ENCODE assay signal across 8 mouse cellular contexts in the genomic region with DNA sequence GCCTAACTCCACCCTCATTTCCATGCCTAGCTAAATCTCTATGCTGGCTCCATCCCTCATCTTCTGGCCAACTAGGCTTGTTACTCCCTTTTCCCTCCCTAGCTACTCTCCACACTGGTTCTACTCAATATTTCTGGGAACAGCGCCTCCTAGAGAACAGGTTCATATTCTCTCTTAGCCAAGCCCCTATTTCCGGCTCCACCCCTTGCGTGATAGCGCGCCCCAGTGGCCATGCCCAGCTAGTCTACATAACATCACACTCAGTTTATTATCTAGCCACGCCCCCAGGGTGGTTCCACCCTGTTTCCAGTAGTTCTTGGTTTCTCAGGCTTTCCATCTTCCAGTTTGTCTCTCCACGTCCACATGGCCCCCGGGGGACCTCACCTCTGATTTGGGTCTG. TPM values are rescaled to one million over a fixed set of nuclear protein-coding genes. Genes with fewer than 3 reads are reported as not detected.
DNase-seq lines count a peak whose midpoint lies in the region; ATAC-seq and TF ChIP-seq lines count a peak whose summit lies in the region.

No protein-coding gene starts in this region.

- TF ChIP-seq EP300 in ES-Bruce4 (IDR thresholded peaks at IDR 0.05; ENCODE audit: insufficient read depth, low read depth, low read length), result 0 out of 2 replicates have a peak, but pooled peaks have one; percentile 27
- no peak for TF ChIP-seq EP300 in stomach, postnatal 0 days (optimal IDR thresholded peaks at IDR 0.05)

- H3K4me2 ChIP-seq in heart, embryonic 14.5 days (ENCODE audit: low read length), result peak overlapping the region; percentile 92
- peak overlapping the region; percentile 91 for H3K4me2 ChIP-seq in liver, embryonic 13.5 days
- H3K4me2 ChIP-seq in neural tube, embryonic 11.5 days (ENCODE audit: low read depth), result peak overlapping the region; percentile 90; the same call in 1 of the 2 replicates
- H3K4me2 ChIP-seq in stomach, postnatal 0 days (replicated peaks; ENCODE audit: low read depth), result peak overlapping the region; percentile 72

- H3K9me3 ChIP-seq in ES-Bruce4 (replicated peaks; ENCODE audit: control insufficient read depth, insufficient read depth, low read length, poor library complexity, severe bottlenecking), result no peaks in the 10 kb centered on the region
- no peaks in the 10 kb centered on the region for H3K9me3 ChIP-seq in heart, embryonic 14.5 days (ENCODE audit: control insufficient read depth, low read length)
- H3K9me3 ChIP-seq in liver, embryonic 13.5 days (replicated peaks), result no peaks in the 10 kb centered on the region
- no peaks in the 10 kb centered on the region for H3K9me3 ChIP-seq in neural tube, embryonic 11.5 days (ENCODE audit: control insufficient read depth, low read length)
- H3K9me3 ChIP-seq in stomach, postnatal 0 days (ENCODE audit: control insufficient read depth, low read length), result no peaks in the 10 kb centered on the region

- TF ChIP-seq CTCF in ES-Bruce4 (IDR thresholded peaks at IDR 0.05; ENCODE audit: low read depth, low read length), result peak; percentile 92
- peak; percentile 98 for TF ChIP-seq CTCF in stomach, postnatal 0 days (IDR thresholded peaks at IDR 0.05; ENCODE audit: low read depth)

- no peak overlapping the region for H3K9ac ChIP-seq in ES-Bruce4 (ENCODE audit: low read depth, poor library complexity, severe bottlenecking)
- no peak overlapping the region for H3K9ac ChIP-seq in heart, embryonic 14.5 days (ENCODE audit: low read length)
- H3K9ac ChIP-seq in liver, embryonic 13.5 days, result 0 out of 2 replicates have a peak overlapping the region, but pooled peaks have one; percentile 71
- H3K9ac ChIP-seq in neural tube, embryonic 11.5 days (ENCODE audit: low read length), result no peak overlapping the region
- no peak overlapping the region for H3K9ac ChIP-seq in stomach, postnatal 0 days (ENCODE audit: low read length)

- peak overlapping the region; percentile 59 for H3K4me3 ChIP-seq in ES-Bruce4 (ENCODE audit: low read depth, low read length)
- H3K4me3 ChIP-seq in heart, embryonic 14.5 days (ENCODE audit: control insufficient read depth in 1 of 2, insufficient read depth in 1 of 2, low read depth in 1 of 2, low read length in 2 of 2), result peak overlapping the region; percentile 43 to 54; a peak in 2 of 4 replicates
- peak overlapping the region; percentile 61 for H3K4me3 ChIP-seq in liver, embryonic 13.5 days (replicated peaks)
- no peak overlapping the region for H3K4me3 ChIP-seq in neural tube, embryonic 11.5 days (ENCODE audit: low read depth, low read length)
- H3K4me3 ChIP-seq in stomach, postnatal 0 days (ENCODE audit: low read depth, low read length), result no peak overlapping the region

- WGBS in heart, embryonic 14.5 days, result 3% methylated on average over 8 of the region's 8 CpGs
- WGBS in liver, embryonic 13.5 days (ENCODE audit: insufficient replicate concordance), result 3% methylated on average over 8 of the region's 8 CpGs
- 6% methylated on average over 8 of the region's 8 CpGs for WGBS in neural tube, embryonic 11.5 days
- whole genome bisulfite sequencing in stomach, postnatal 0 days, result 3% methylated on average over 8 of the region's 8 CpGs

- no peaks in the 10 kb centered on the region for H3K27me3 ChIP-seq in ES-Bruce4 (ENCODE audit: control insufficient read depth, insufficient read depth, low read length, poor library complexity, severe bottlenecking)
- H3K27me3 ChIP-seq in heart, embryonic 14.5 days (ENCODE audit: control insufficient read depth, insufficient read depth, low read length), result peaks cover 3% of the 10 kb centered on the region; the same call in 1 of the 2 replicates
- peaks cover 42% of the 10 kb centered on the region for H3K27me3 ChIP-seq in liver, embryonic 13.5 days
- peaks cover 6% of the 10 kb centered on the region; the same call in 1 of the 2 replicates for H3K27me3 ChIP-seq in neural tube, embryonic 11.5 days (ENCODE audit: control insufficient read depth, insufficient read depth, low read length)
- H3K27me3 ChIP-seq in stomach, postnatal 0 days (ENCODE audit: control insufficient read depth, insufficient read depth, low read length), result no peaks in the 10 kb centered on the region

- DNase-seq in c-Kit-positive CD71-negative TER-119-negative erythroid progenitor cells, embryonic 14.5 days (ENCODE audit: low read depth), result peak; percentile 95
- DNase-seq in fibroblast of lung, adult 2 months (ENCODE audit: low read depth), result peak; percentile 40
- DNase-seq in kidney, postnatal 14 days, result peak; percentile 75
- DNase-seq in liver, embryonic 13.5 days, result peak; percentile 85
- peak; percentile 76 for DNase-seq in neural tube, embryonic 11.5 days (ENCODE audit: low spot score)
- peak; percentile 95 for DNase-seq in stomach, postnatal 0 days (ENCODE audit: low spot score)

- ATAC-seq in heart, embryonic 14.5 days (ENCODE audit: insufficient number of reproducible peaks, insufficient read depth, low FRiP score, low read depth), result peak; percentile 15; the same call in 1 of the 2 replicates
- ATAC-seq in liver, embryonic 13.5 days (ENCODE audit: low read depth), result peak; percentile 45
- ATAC-seq in neural tube, embryonic 11.5 days (ENCODE audit: insufficient read depth, low FRiP score, low TSS enrichment), result no peak
- ATAC-seq in stomach, postnatal 0 days (ENCODE audit: low FRiP score, low TSS enrichment), result peak; percentile 76

- peaks cover 4% of the 10 kb centered on the region for H3K4me1 ChIP-seq in ES-Bruce4 (ENCODE audit: control insufficient read depth, insufficient read depth, low read length)
- H3K4me1 ChIP-seq in heart, embryonic 14.5 days (ENCODE audit: control insufficient read depth in 2 of 2, insufficient read depth in 2 of 2, low read length in 2 of 2), result peaks cover 37 to 38% of the 10 kb centered on the region in 2 experiments
- peaks cover 45% of the 10 kb centered on the region for H3K4me1 ChIP-seq in liver, embryonic 13.5 days (replicated peaks)
- peaks cover 17% of the 10 kb centered on the region for H3K4me1 ChIP-seq in neural tube, embryonic 11.5 days (ENCODE audit: control insufficient read depth, insufficient read depth, low read length)
- peaks cover 17% of the 10 kb centered on the region; the same call in 1 of the 2 replicates for H3K4me1 ChIP-seq in stomach, postnatal 0 days (replicated peaks; ENCODE audit: control insufficient read depth, insufficient read depth)

- H3K27ac ChIP-seq in ES-Bruce4 (ENCODE audit: insufficient read depth, low read length), result peak overlapping the region; percentile 55; the same call in 1 of the 2 replicates
- 0 out of 4 replicates have a peak overlapping the region, but pooled peaks of 1 of the 2 experiments have one; percentile 17 for H3K27ac ChIP-seq in heart, embryonic 14.5 days (replicated peaks in 1 of 2; ENCODE audit: control insufficient read depth in 1 of 2, insufficient read depth in 1 of 2, low read depth in 2 of 2, low read length in 2 of 2)
- peak overlapping the region; percentile 16; the same call in 1 of the 2 replicates for H3K27ac ChIP-seq in liver, embryonic 13.5 days
- H3K27ac ChIP-seq in neural tube, embryonic 11.5 days (ENCODE audit: low read depth, low read length), result no peak overlapping the region
- H3K27ac ChIP-seq in stomach, postnatal 0 days (replicated peaks), result no peak overlapping the region

- TF ChIP-seq POLR2A in ES-Bruce4 (IDR thresholded peaks at IDR 0.05; ENCODE audit: insufficient read depth, low read length), result no peak

- no peaks in the 10 kb centered on the region for H3K36me3 ChIP-seq in ES-Bruce4 (ENCODE audit: control insufficient read depth, insufficient read depth, low read length, poor library complexity, severe bottlenecking)
- H3K36me3 ChIP-seq in heart, embryonic 14.5 days (ENCODE audit: control insufficient read depth, insufficient read depth, low read length), result no peaks in the 10 kb centered on the region
- H3K36me3 ChIP-seq in liver, embryonic 13.5 days, result no peaks in the 10 kb centered on the region
- no peaks in the 10 kb centered on the region for H3K36me3 ChIP-seq in neural tube, embryonic 11.5 days (ENCODE audit: control insufficient read depth, insufficient read depth, low read length)
- no peaks in the 10 kb centered on the region for H3K36me3 ChIP-seq in stomach, postnatal 0 days (ENCODE audit: control insufficient read depth, insufficient read depth, low read length)

RNA-seq across cellular contexts. Expression of a gene that starts 6.2 kb away (rescaled TPM):
- polyA plus RNA-seq in ES-Bruce4 (2011; ENCODE audit: insufficient read depth, insufficient read length, low read depth, missing spikeins), result 5.2 and 6.9 TPM in 2 replicates
- 24.1 and 28.3 TPM in 2 replicates for polyA plus RNA-seq in heart, embryonic 14.5 days (2014; fragmentation: Nextera tagmentation; extraction: Ambion mirVana)
- 0.12 and 0.15 TPM in 2 replicates for polyA plus RNA-seq in liver, embryonic 13.5 days (2015; fragmentation: Nextera tagmentation; extraction: Ambion mirVana)
- polyA plus RNA-seq in neural tube, embryonic 11.5 days (2014; fragmentation: Nextera tagmentation; extraction: Ambion mirVana), result 0.87 and 1.1 TPM in 2 replicates
- polyA plus RNA-seq in stomach, postnatal 0 days (2015; fragmentation: Nextera tagmentation; extraction: Ambion mirVana), result 0.80 and 0.85 TPM in 2 replicates

RNA-seq across cellular contexts. Expression of a gene that starts 7.7 kb away (rescaled TPM):
- 18.9 and 19.8 TPM in 2 replicates for polyA plus RNA-seq in ES-Bruce4 (2011; ENCODE audit: insufficient read depth, insufficient read length, low read depth, missing spikeins)
- polyA plus RNA-seq in heart, embryonic 14.5 days (2014; fragmentation: Nextera tagmentation; extraction: Ambion mirVana), result 11.1 and 12.4 TPM in 2 replicates
- 0.85 and 1.3 TPM in 2 replicates for polyA plus RNA-seq in liver, embryonic 13.5 days (2015; fragmentation: Nextera tagmentation; extraction: Ambion mirVana)
- 6.5 and 8.6 TPM in 2 replicates for polyA plus RNA-seq in neural tube, embryonic 11.5 days (2014; fragmentation: Nextera tagmentation; extraction: Ambion mirVana)
- 22.7 and 23.7 TPM in 2 replicates for polyA plus RNA-seq in stomach, postnatal 0 days (2015; fragmentation: Nextera tagmentation; extraction: Ambion mirVana)

RNA-seq across cellular contexts. Expression of a gene that starts 25.5 kb away (rescaled TPM):
- 7.2 and 9.3 TPM in 2 replicates for polyA plus RNA-seq in ES-Bruce4 (2011; ENCODE audit: insufficient read depth, insufficient read length, low read depth, missing spikeins)
- 2.7 and 2.8 TPM in 2 replicates for polyA plus RNA-seq in heart, embryonic 14.5 days (2014; fragmentation: Nextera tagmentation; extraction: Ambion mirVana)
- polyA plus RNA-seq in liver, embryonic 13.5 days (2015; fragmentation: Nextera tagmentation; extraction: Ambion mirVana), result 0.24 and 0.25 TPM in 2 replicates
- polyA plus RNA-seq in neural tube, embryonic 11.5 days (2014; fragmentation: Nextera tagmentation; extraction: Ambion mirVana), result 11.9 and 12.1 TPM in 2 replicates
- polyA plus RNA-seq in stomach, postnatal 0 days (2015; fragmentation: Nextera tagmentation; extraction: Ambion mirVana), result 6.0 and 7.1 TPM in 2 replicates

RNA-seq across cellular contexts. Expression of a gene that starts 29.1 kb away (rescaled TPM):
- polyA plus RNA-seq in ES-Bruce4 (2011; ENCODE audit: insufficient read depth, insufficient read length, low read depth, missing spikeins), result 0.88 TPM in 1 of 2 replicates, not detected in the other
- polyA plus RNA-seq in heart, embryonic 14.5 days (2014; fragmentation: Nextera tagmentation; extraction: Ambion mirVana), result 1.0 and 1.1 TPM in 2 replicates
- polyA plus RNA-seq in liver, embryonic 13.5 days (2015; fragmentation: Nextera tagmentation; extraction: Ambion mirVana), result not detected in 2 replicates
- polyA plus RNA-seq in neural tube, embryonic 11.5 days (2014; fragmentation: Nextera tagmentation; extraction: Ambion mirVana), result 1.6 and 3.4 TPM in 2 replicates
- polyA plus RNA-seq in stomach, postnatal 0 days (2015; fragmentation: Nextera tagmentation; extraction: Ambion mirVana), result 5.9 and 6.1 TPM in 2 replicates

RNA-seq across cellular contexts. Expression of a gene that starts 54.2 kb away (rescaled TPM):
- 686 and 799 TPM in 2 replicates for polyA plus RNA-seq in ES-Bruce4 (2011; ENCODE audit: insufficient read depth, insufficient read length, low read depth, missing spikeins)
- polyA plus RNA-seq in heart, embryonic 14.5 days (2014; fragmentation: Nextera tagmentation; extraction: Ambion mirVana), result 64.1 and 65.2 TPM in 2 replicates
- polyA plus RNA-seq in liver, embryonic 13.5 days (2015; fragmentation: Nextera tagmentation; extraction: Ambion mirVana), result 108 and 129 TPM in 2 replicates
- polyA plus RNA-seq in neural tube, embryonic 11.5 days (2014; fragmentation: Nextera tagmentation; extraction: Ambion mirVana), result 66.4 and 74.1 TPM in 2 replicates
- 73.7 and 78.8 TPM in 2 replicates for polyA plus RNA-seq in stomach, postnatal 0 days (2015; fragmentation: Nextera tagmentation; extraction: Ambion mirVana)

Comparison
In these comparisons a context has a peak if more than half of its experiments do, and no peak if none do; other contexts are left out.
1. H3K27ac ChIP-seq: peak in ES-Bruce4 (single experiment) and liver, embryonic 13.5 days (single experiment); none in neural tube, embryonic 11.5 days (single experiment) and stomach, postnatal 0 days (single experiment).
2. H3K4me3 ChIP-seq: peak in ES-Bruce4 (single experiment), heart, embryonic 14.5 days (2 of 2) and liver, embryonic 13.5 days (single experiment); none in neural tube, embryonic 11.5 days (single experiment) and stomach, postnatal 0 days (single experiment).
3. DNase-seq: peak in every context shown above with its lines; median percentile 95 in c-Kit-positive CD71-negative TER-119-negative erythroid progenitor cells, embryonic 14.5 days; 95 in stomach, postnatal 0 days; 85 in liver, embryonic 13.5 days; 76 in neural tube, embryonic 11.5 days; 75 in kidney, postnatal 14 days; 40 in fibroblast of lung, adult 2 months.
4. Peak in every context shown above with its lines, with median percentiles within 50 percentile points of each other: H3K4me2 ChIP-seq.